Mouse (Mus musculus): ENCODE results near the gene Cfap70. TPM values are rescaled to one million over a fixed set of nuclear protein-coding genes. Genes with fewer than 3 reads are reported as not detected.
A peak's percentile ranks its signal among the peaks of the same experiment; 100 is the strongest.

Cfap70 gene
- polyA plus RNA-seq, 1 experiment: not detected

- no peak overlapping the region for H3K27ac ChIP-seq (replicated peaks; ENCODE audit: low read depth, low read length)
- peak overlapping the region; percentile 54; the same call in 1 of the 2 replicates for H3K4me3 ChIP-seq (ENCODE audit: insufficient read depth, low read depth, low read length)
- H3K4me1 ChIP-seq (ENCODE audit: control insufficient read depth, insufficient read depth, insufficient read length, low read length): no peaks in the 10 kb centered on the region
Measured at GRCm38 (mm10) chr14:20451302-20451701, 724 bp downstream of the Cfap70 start.

DNA sequence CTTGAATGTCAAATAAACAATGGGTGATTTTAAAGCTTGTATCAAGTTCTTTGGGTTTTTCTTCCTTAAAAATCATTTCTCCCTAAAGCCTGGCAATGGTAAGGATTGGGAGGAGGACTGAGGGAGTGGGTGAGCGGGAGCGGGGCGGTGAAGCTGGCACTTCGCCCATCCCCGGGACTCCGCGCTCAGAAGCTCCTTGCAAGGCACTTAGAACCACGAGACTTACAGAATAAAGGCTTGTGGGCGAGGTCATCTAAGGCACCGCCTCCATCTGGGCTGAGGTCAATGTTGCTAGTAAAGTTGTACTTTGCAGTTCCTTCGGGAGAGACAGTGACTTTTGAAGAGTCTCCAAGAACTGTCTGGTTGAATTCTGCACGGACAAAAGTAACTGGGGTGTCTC is 4.8 kb downstream of the Cfap70 start:
- no peak overlapping the region for H3K4me3 ChIP-seq (ENCODE audit: insufficient read depth, low read depth, low read length)
- H3K27ac ChIP-seq (replicated peaks; ENCODE audit: low read depth, low read length): no peak overlapping the region
- no peaks in the 10 kb centered on the region for H3K4me1 ChIP-seq (ENCODE audit: control insufficient read depth, insufficient read depth, insufficient read length, low read length)

GRCm38 (mm10) chr14:20442252-20442651 is 9.8 kb downstream of the Cfap70 start:
- Histone ChIP-seq H3K4me3 (ENCODE audit: insufficient read depth, low read depth, low read length) (no peak overlapping the region), H3K4me1 (ENCODE audit: control insufficient read depth, insufficient read depth, insufficient read length, low read length) (no peaks in the 10 kb centered on the region), H3K27ac (replicated peaks; ENCODE audit: low read depth, low read length) (no peak overlapping the region)

DNA sequence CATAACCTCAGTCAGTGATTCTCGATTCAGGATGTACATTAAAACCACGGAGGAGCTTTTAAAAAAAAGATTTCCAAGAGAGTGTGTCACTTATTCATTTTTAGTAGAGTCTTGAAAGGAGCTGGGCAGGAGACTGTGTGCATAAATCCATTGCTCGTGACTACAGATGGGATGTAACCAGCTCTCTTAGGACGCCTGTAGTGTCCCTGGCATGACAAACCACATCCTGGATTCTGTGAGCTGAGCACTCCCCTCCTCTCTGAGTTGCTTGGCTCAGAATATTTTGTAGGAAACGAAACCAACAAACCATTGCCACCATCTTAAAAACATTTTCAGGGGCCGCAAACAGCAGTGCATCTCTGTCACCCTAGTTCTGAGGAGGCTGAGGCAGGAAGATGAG is 15.1 kb downstream of the Cfap70 start:
- Histone ChIP-seq H3K27ac (replicated peaks; ENCODE audit: low read depth, low read length) (no peak overlapping the region), H3K4me1 (ENCODE audit: control insufficient read depth, insufficient read depth, insufficient read length, low read length) (no peaks in the 10 kb centered on the region)

DNA sequence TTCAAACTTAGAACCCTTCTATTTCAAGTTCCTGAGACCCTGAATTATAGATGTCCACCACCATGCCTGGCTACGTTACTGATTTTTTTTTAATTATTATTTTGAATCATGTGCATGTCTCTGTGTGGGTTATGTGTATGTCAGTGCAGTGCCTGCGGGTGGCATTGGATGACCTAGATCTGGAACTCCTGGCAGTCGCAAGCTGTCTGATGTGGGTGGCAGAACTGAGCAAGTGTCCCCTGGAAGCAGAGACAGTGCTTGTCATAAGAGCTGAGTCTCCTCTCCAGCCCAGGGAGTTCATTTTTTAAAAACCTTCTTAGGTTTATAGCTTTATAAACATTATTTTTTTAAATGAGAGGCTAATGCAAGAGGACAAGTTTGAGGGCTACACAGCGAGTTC is 19.6 kb downstream of the Cfap70 start:
- Histone ChIP-seq H3K4me1 (ENCODE audit: control insufficient read depth, insufficient read depth, insufficient read length, low read length) (no peaks in the 10 kb centered on the region), H3K27ac (replicated peaks; ENCODE audit: low read depth, low read length) (no peak overlapping the region), H3K4me3 (ENCODE audit: insufficient read depth, low read depth, low read length) (no peak overlapping the region)

More for the DNA sequence above, 15.1 kb downstream of the Cfap70 start:
- H3K4me3 ChIP-seq (ENCODE audit: insufficient read depth, low read depth, low read length): no peak overlapping the region

DNA sequence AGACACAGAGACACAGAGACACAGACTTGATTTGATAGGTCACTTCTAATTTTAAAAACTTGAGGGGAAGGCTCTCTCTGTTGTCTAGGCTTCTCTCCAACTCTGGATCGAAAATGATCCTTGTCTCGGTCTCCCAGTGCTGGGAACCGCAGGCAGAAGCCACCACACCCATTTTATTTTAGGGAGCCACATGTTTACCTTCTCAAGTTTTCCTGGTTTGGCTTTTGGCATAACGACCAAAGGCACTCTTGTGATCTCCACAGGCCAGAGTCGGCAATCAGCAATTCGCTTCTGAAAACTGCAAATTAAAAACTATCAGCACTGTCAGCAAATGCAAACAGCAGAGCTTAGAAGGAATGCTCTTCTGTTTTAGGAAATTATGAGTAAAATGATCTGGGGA is 20.3 kb downstream of the Cfap70 start:
- H3K4me1 ChIP-seq (ENCODE audit: control insufficient read depth, insufficient read depth, insufficient read length, low read length): no peaks in the 10 kb centered on the region
- H3K27ac ChIP-seq (replicated peaks; ENCODE audit: low read depth, low read length): no peak overlapping the region
- H3K4me3 ChIP-seq (ENCODE audit: insufficient read depth, low read depth, low read length): no peak overlapping the region

DNA sequence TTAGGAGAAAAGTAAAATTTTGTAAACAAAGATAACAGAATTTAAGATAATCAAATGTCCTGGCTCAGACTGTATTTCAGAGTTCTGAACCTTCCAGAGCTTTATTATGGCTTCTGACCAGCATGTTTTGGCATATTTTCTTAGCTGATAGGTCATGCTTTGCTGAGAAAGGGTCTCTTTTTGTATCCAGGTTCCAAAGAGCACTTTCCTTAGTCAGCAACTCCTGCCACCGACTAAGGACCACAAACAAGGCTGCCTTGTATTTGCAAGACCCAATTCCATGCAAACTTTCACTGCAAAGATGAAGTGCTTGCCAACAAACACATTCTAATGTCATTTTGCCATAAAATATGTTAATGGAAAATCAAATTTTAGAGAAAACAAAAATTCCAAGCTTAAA is 22.2 kb downstream of the Cfap70 start:
- H3K4me3 ChIP-seq (ENCODE audit: insufficient read depth, low read depth, low read length): no peak overlapping the region
- no peak overlapping the region for H3K27ac ChIP-seq (replicated peaks; ENCODE audit: low read depth, low read length)
- no peaks in the 10 kb centered on the region for H3K4me1 ChIP-seq (ENCODE audit: control insufficient read depth, insufficient read depth, insufficient read length, low read length)

- Histone ChIP-seq H3K27ac (replicated peaks; ENCODE audit: low read depth, low read length) (no peak overlapping the region), H3K4me1 (ENCODE audit: control insufficient read depth, insufficient read depth, insufficient read length, low read length) (no peaks in the 10 kb centered on the region), H3K4me3 (ENCODE audit: insufficient read depth, low read depth, low read length) (no peak overlapping the region)
Measured at GRCm38 (mm10) chr14:20428593-20428992, 23.4 kb downstream of the Cfap70 start.

DNA sequence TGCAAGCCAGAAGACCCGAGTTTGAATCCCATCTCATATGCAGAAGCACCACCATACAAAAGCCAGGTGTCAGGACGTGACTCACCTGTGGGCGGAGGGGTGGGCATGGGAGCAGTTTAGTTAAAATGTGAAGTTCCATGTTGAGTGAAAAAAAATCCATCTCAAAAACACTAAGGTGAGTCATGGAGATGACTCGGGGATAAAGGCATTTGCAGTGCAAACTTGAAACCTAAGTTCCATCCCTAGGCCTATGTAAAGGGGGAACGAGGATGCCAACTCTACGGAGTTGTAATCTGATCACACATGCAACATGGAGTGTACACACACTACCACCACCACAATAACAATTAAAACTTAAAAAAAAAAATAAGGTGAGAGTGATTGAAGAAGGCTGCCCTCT is 29.0 kb downstream of the Cfap70 start:
- H3K4me1 ChIP-seq (ENCODE audit: control insufficient read depth, insufficient read depth, insufficient read length, low read length): no peaks in the 10 kb centered on the region
- no peak overlapping the region for H3K27ac ChIP-seq (replicated peaks; ENCODE audit: low read depth, low read length)
- no peak overlapping the region for H3K4me3 ChIP-seq (ENCODE audit: insufficient read depth, low read depth, low read length)

GRCm38 (mm10) chr14:20422257-20422656 is 29.8 kb downstream of the Cfap70 start:
- Histone ChIP-seq H3K4me3 (ENCODE audit: insufficient read depth, low read depth, low read length) (no peak overlapping the region), H3K4me1 (ENCODE audit: control insufficient read depth, insufficient read depth, insufficient read length, low read length) (no peaks in the 10 kb centered on the region), H3K27ac (replicated peaks; ENCODE audit: low read depth, low read length) (no peak overlapping the region)

GRCm38 (mm10) chr14:20400071-20400470 is 52.0 kb downstream of the Cfap70 start:
- Histone ChIP-seq H3K4me1 (ENCODE audit: control insufficient read depth, insufficient read depth, insufficient read length, low read length) (no peaks in the 10 kb centered on the region), H3K27ac (replicated peaks; ENCODE audit: low read depth, low read length) (no peak overlapping the region), H3K4me3 (ENCODE audit: insufficient read depth, low read depth, low read length) (no peak overlapping the region)

GRCm38 (mm10) chr14:20398864-20399263 is 53.2 kb downstream of the Cfap70 start:
- Histone ChIP-seq H3K4me3 (ENCODE audit: insufficient read depth, low read depth, low read length) (no peak overlapping the region), H3K27ac (replicated peaks; ENCODE audit: low read depth, low read length) (no peak overlapping the region)

DNA sequence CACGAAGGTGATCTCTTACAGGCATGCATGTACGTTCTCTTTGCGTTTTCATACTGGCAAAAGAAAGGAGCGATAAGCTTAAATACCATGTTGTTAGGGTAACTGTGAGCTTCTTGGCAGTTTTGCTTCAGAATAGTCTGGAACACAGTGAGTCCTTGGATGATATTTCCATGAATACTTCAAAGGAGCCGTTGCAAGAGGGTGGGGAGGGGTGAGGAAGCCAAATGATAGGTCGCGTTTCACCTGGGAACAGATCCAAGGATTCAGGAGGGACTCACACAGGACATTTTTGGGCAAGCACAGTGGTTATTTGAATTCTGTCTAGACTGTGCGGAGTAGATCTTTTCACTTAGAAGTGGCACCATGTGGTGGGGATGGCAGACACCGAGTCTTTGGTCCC is 54.8 kb downstream of the Cfap70 start:
- H3K4me1 ChIP-seq (ENCODE audit: control insufficient read depth, insufficient read depth, insufficient read length, low read length): no peaks in the 10 kb centered on the region
- H3K4me3 ChIP-seq (ENCODE audit: insufficient read depth, low read depth, low read length): no peak overlapping the region
- H3K27ac ChIP-seq (replicated peaks; ENCODE audit: low read depth, low read length): no peak overlapping the region

More at GRCm38 (mm10) chr14:20398864-20399263, 53.2 kb downstream of the Cfap70 start:
- no peaks in the 10 kb centered on the region for H3K4me1 ChIP-seq (ENCODE audit: control insufficient read depth, insufficient read depth, insufficient read length, low read length)

DNA sequence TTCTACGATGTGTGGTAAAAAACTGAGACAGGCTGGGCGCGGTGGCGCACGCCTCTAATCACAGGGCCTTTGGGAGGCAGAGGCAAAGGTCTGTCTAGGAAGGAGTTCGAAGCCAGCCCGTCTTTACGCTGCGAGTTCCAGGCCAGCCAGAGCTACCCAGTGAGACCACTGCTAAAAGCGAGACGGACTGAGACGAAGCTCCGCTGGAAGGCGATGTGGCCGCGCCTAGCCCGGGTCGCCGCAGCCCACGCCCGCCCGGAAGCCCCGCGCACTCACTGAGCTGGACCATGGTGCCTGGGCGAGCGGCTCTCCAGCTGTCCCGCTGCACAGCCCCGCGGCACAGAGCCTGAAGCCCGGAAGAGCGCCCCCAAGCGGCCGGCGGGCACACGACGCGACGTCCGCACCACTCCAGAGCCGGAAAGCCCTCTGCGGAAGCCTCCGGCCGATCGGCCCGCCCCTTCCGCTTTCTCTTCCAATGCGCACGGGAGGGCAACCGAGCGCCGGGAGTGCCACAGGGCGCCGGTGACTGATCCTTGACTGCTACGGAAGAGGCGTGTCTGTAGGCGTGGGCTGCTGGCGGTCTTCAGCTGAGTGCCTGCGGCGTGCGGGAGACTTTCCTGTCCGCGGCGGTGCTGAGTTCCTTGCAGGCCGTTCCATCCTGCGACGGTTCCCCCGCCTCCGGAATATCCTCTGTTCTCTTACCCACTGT is 58.7 kb downstream of the Cfap70 start, which contains the start of gene Mrps16:
Gene Mrps16 (minus strand): TSS at position 430 of the 709 bp plus-strand sequence.
- Histone ChIP-seq H3K4me1 (ENCODE audit: control insufficient read depth, insufficient read depth, insufficient read length, low read length) (no peaks in the 10 kb centered on the region), H3K27ac (replicated peaks; ENCODE audit: low read depth, low read length) (peak within 1 kb of the TSS; percentile 87), H3K4me3 (ENCODE audit: insufficient read depth, low read depth, low read length) (peak within 1 kb of the TSS; percentile 90)

DNA sequence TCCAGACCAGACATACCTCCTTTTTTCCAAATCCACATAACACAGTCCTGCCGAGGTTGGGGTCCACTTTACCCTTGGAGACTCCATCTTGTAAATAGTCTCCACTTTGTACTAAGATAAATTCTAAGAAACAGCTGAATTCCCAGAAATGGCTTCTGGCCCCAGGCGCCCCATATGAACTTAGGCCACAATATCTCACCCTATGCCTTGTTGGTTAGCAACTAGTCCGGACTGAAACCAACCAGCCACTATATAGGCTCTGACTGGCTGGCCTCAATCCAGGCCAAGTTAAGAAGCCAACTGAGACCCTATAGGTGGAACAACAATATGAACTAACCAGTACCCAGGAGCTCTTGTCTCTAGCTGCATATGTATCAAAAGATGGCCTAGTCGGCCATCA is 59.7 kb downstream of the Cfap70 start:
- peak overlapping the region; percentile 23; the same call in 1 of the 2 replicates for H3K4me3 ChIP-seq (ENCODE audit: insufficient read depth, low read depth, low read length)

DNA sequence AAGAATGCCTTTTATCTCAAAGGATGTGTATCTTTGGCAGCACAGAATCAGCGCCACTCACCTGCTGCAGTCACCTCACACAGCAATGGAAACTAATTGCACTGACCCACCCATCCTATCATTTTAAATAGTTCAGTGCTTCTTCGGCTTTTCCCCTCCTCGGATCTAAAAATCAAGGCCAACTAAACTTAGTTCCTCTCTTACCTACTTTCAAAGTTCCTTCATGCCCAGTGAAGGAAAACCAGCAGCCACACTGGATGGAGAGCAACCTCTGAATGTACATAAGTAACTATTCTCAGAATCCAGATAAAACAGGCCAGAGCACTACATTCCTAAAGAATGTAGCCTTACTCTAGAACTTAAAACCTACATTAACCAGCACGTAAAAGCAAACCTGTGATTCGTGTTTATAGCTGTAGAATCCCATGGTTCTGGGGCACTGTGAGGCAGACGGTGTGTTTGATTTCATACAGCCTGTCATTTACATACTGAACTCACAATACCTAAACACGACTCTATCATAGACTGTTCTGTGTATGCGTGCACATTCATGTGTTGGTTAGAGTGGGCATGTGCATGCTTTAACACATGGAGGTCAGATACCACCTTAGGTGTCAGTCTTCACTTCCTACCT is 62.5 kb downstream of the Cfap70 start:
- Histone ChIP-seq H3K27ac (replicated peaks; ENCODE audit: low read depth, low read length) (no peak overlapping the region), H3K4me3 (ENCODE audit: insufficient read depth, low read depth, low read length) (no peak overlapping the region; the same call in 1 of the 2 replicates)

More for the DNA sequence above, 59.7 kb downstream of the Cfap70 start:
- Histone ChIP-seq H3K4me1 (ENCODE audit: control insufficient read depth, insufficient read depth, insufficient read length, low read length) (peaks cover 2% of the 10 kb centered on the region; the same call in 1 of the 2 replicates), H3K27ac (replicated peaks; ENCODE audit: low read depth, low read length) (no peak overlapping the region)

More for the DNA sequence above, 62.5 kb downstream of the Cfap70 start:
- H3K4me1 ChIP-seq (ENCODE audit: control insufficient read depth, insufficient read depth, insufficient read length, low read length): peaks cover 2% of the 10 kb centered on the region; the same call in 1 of the 2 replicates
